In genomic region chr19:26837626-26838025, GRCm38 (mm10) we compare ENCODE assay signal across 46 mouse cellular contexts. TPM values are rescaled to one million over a fixed set of nuclear protein-coding genes. Genes with fewer than 3 reads are reported as not detected.
"Had no signal": no experiment of that assay in that cellular context is flagged by ENCODE, and none has a peak within 500 bp of the region (broad histone marks: within the 10 kb centered on the region; RNA-seq: fewer than 3 reads in every experiment).

No protein-coding gene starts in this region.

- H3K9ac ChIP-seq: limb, embryonic 12.5 days; limb, embryonic 13.5 days; limb, embryonic 15.5 days; liver, embryonic 12.5 days; liver, embryonic 13.5 days; liver, embryonic 14.5 days; liver, embryonic 15.5 days; liver, postnatal 0 days; lung, embryonic 14.5 days; lung, embryonic 15.5 days; midbrain, embryonic 12.5 days; midbrain, embryonic 13.5 days; midbrain, embryonic 15.5 days; neural tube, embryonic 12.5 days had no signal

- H3K27ac ChIP-seq: limb, embryonic 10.5 days; limb, embryonic 12.5 days; limb, embryonic 13.5 days; limb, embryonic 15.5 days; liver, embryonic 12.5 days; liver, embryonic 13.5 days; liver, embryonic 14.5 days; liver, embryonic 15.5 days; lung, embryonic 15.5 days; macrophage; midbrain, embryonic 10.5 days; midbrain, embryonic 12.5 days; midbrain, embryonic 13.5 days; midbrain, embryonic 15.5 days; neural tube, embryonic 12.5 days had no signal

- H3K36me3 ChIP-seq: limb, embryonic 10.5 days; limb, embryonic 12.5 days; limb, embryonic 13.5 days; limb, embryonic 15.5 days; liver, embryonic 12.5 days; liver, embryonic 13.5 days; liver, embryonic 15.5 days; lung, embryonic 15.5 days; midbrain, embryonic 10.5 days; midbrain, embryonic 12.5 days; midbrain, embryonic 13.5 days; midbrain, embryonic 15.5 days; neural tube, embryonic 12.5 days had no signal

- H3K27me3 ChIP-seq: limb, embryonic 12.5 days; limb, embryonic 13.5 days; limb, embryonic 15.5 days; liver, embryonic 12.5 days; liver, embryonic 13.5 days; liver, embryonic 15.5 days; lung, embryonic 15.5 days; midbrain, embryonic 12.5 days; midbrain, embryonic 13.5 days; midbrain, embryonic 15.5 days; neural tube, embryonic 12.5 days had no signal

- H3K4me2 ChIP-seq: limb, embryonic 12.5 days; limb, embryonic 13.5 days; limb, embryonic 15.5 days; liver, embryonic 11.5 days; liver, embryonic 12.5 days; liver, embryonic 13.5 days; liver, embryonic 15.5 days; lung, embryonic 14.5 days; lung, embryonic 15.5 days; midbrain, embryonic 11.5 days; midbrain, embryonic 12.5 days; midbrain, embryonic 13.5 days; midbrain, embryonic 15.5 days; neural tube, embryonic 12.5 days had no signal

- ATAC-seq: liver, embryonic 12.5 days; liver, postnatal 0 days; lung, postnatal 0 days; midbrain, embryonic 13.5 days; midbrain, embryonic 15.5 days; midbrain, embryonic 16.5 days had no signal

- DNase-seq: left cerebral cortex, postnatal 4 days; liver; liver, embryonic 13.5 days; liver, postnatal 0 days; lung, adult 18-20 months; lung, adult 2 months; lung, embryonic 14.5 days; lung, postnatal 10 days; lung, postnatal 14 days; lung, postnatal 36 days; lung, postnatal 4 days; midbrain, embryonic 14.5 days had no signal

- H3K9me3 ChIP-seq: limb, embryonic 10.5 days; limb, embryonic 12.5 days; limb, embryonic 13.5 days; limb, embryonic 15.5 days; liver, embryonic 12.5 days; liver, embryonic 13.5 days; liver, embryonic 15.5 days; lung, embryonic 15.5 days; midbrain, embryonic 13.5 days; midbrain, embryonic 15.5 days; neural tube, embryonic 12.5 days had no signal

- H3K4me1 ChIP-seq: limb, embryonic 10.5 days; limb, embryonic 12.5 days; limb, embryonic 13.5 days; limb, embryonic 15.5 days; liver, embryonic 12.5 days; liver, embryonic 13.5 days; liver, embryonic 15.5 days; lung, embryonic 15.5 days; megakaryocyte, embryonic 14.5 days; midbrain, embryonic 10.5 days; midbrain, embryonic 12.5 days; midbrain, embryonic 13.5 days; midbrain, embryonic 15.5 days; neural tube, embryonic 12.5 days had no signal

- H3K4me3 ChIP-seq: limb, embryonic 10.5 days; limb, embryonic 12.5 days; limb, embryonic 13.5 days; limb, embryonic 15.5 days; liver, embryonic 12.5 days; liver, embryonic 13.5 days; liver, embryonic 15.5 days; lung, embryonic 15.5 days; megakaryocyte, embryonic 14.5 days; midbrain, embryonic 10.5 days; midbrain, embryonic 12.5 days; midbrain, embryonic 13.5 days; midbrain, embryonic 15.5 days; myocyte; neural tube, embryonic 12.5 days had no signal

RNA-seq across cellular contexts. Expression of gene Gm815, which starts 48.1 kb away (rescaled TPM):
- total RNA-seq: left cerebral cortex, postnatal 10 days; left cerebral cortex, postnatal 14 days; left cerebral cortex, postnatal 25 days; left cerebral cortex, postnatal 36 days; left cerebral cortex, postnatal 4 days; liver, adult 2 months; megakaryocyte progenitor cell, adult 5-6 weeks; megakaryocyte, adult 5-6 weeks; megakaryocyte-erythroid progenitor cell, adult 5-6 weeks; midbrain, postnatal 0 days; monocyte, adult 5-6 weeks had no signal
- polyA plus RNA-seq: limb, embryonic 10.5 days; limb, embryonic 11.5 days; limb, embryonic 12.5 days; limb, embryonic 13.5 days; limb, embryonic 14.5 days; limb, embryonic 15.5 days; liver, adult 2 months; liver, embryonic 11.5 days; liver, embryonic 12.5 days; liver, embryonic 13.5 days; liver, embryonic 14.5 days; liver, embryonic 15.5 days; liver, embryonic 16.5 days; liver, postnatal 0 days; lung, adult 2 months; lung, embryonic 15.5 days; macrophage; midbrain, embryonic 10.5 days; midbrain, embryonic 11.5 days; midbrain, embryonic 12.5 days; midbrain, embryonic 13.5 days; midbrain, embryonic 14.5 days; midbrain, embryonic 15.5 days; midbrain, embryonic 16.5 days; midbrain, postnatal 0 days; myocyte; neural tube, embryonic 11.5 days; neural tube, embryonic 12.5 days had no signal
